Mouse (Mus musculus): ENCODE results near the gene Comt.

Gene Comt

GRCm38 (mm10) chr16:18357977-18358376 lies 68.7 kb downstream of the Comt start:
- DNase-seq (ENCODE audit: low spot score), result no peak

GRCm38 (mm10) chr16:18356961-18357360 lies 69.7 kb downstream of the Comt start:
- DNase-seq (ENCODE audit: low spot score), result no peak

Data from urinary bladder, postnatal 25 days (tissue).